Mouse (Mus musculus) midbrain, embryonic 11.5 days (tissue): ENCODE measurements around the gene S1pr4. TPM values are rescaled to one million over a fixed set of nuclear protein-coding genes. Genes with fewer than 3 reads are reported as not detected.
A peak's percentile ranks its signal among the peaks of the same experiment; 100 is the strongest.

Experiments used
- ATAC-seq: fragments of 200-750 bp; cut with Nextera tagmentation; 2 replicates; pipeline ENCODE4 v1.8.0; 2017; ENCODE audit warnings: moderate TSS enrichment, moderate library complexity; ENCODE audit not compliant: low FRiP score
- DNase-seq: peaks from one replicate; pipeline ENCODE4 v3.0.0; 2015; ENCODE audit warnings: low spot score; ENCODE audit errors: missing footprints
- H3K27ac ChIP-seq: fragments of 300-500 bp; sonication (generic); 2 replicates; pipeline ENCODE4 v1.5.1; 2014; ENCODE audit warnings: low read depth, low read length
- H3K27me3 ChIP-seq: fragments of 300-500 bp; sonication (generic); 2 replicates; pipeline ENCODE4 v1.6.1; 2014; ENCODE audit warnings: mild to moderate bottlenecking, low read length, moderate library complexity, mixed read lengths; ENCODE audit not compliant: control insufficient read depth, insufficient read depth
- H3K36me3 ChIP-seq: fragments of 300-500 bp; sonication (generic); 2 replicates; pipeline ENCODE4 v1.6.1; 2014; ENCODE audit warnings: mild to moderate bottlenecking, low read length, moderate library complexity, mixed read lengths; ENCODE audit not compliant: control insufficient read depth, insufficient read depth
- H3K4me1 ChIP-seq: fragments of 300-500 bp; sonication (generic); 2 replicates; pipeline ENCODE4 v1.6.1; 2014; ENCODE audit warnings: low read length; ENCODE audit not compliant: control insufficient read depth, insufficient read depth
- H3K4me2 ChIP-seq: fragments of 300-500 bp; sonication (generic); 2 replicates; pipeline ENCODE4 v1.6.1; 2014; ENCODE audit warnings: mild to moderate bottlenecking, moderate library complexity
- H3K4me3 ChIP-seq: fragments of 300-500 bp; sonication (generic); 2 replicates; pipeline ENCODE4 v1.5.1; 2014; ENCODE audit warnings: low read depth, low read length
- H3K9ac ChIP-seq: fragments of 300-500 bp; sonication (generic); 2 replicates; pipeline ENCODE4 v1.6.1; 2014; ENCODE audit warnings: low read length
- H3K9me3 ChIP-seq: fragments of 300-500 bp; sonication (generic); 2 replicates; pipeline ENCODE4 v1.6.1; 2016; ENCODE audit warnings: low read length; ENCODE audit not compliant: control insufficient read depth
- WGBS: fragments of 180-500 bp; shearing (Covaris S2); extraction: QIAGEN DNeasy Blood & Tissue Kit; methylation state at CpG from one replicate; pipeline ENCODE4 v1.1.7; 2014; 5-methylcytosine and 5-hydroxymethylcytosine counted together
- polyA plus RNA-seq: library from polyadenylated mRNA; unstranded; fragments of >200 nt; fragmentation: Nextera tagmentation; extraction: Ambion mirVana; gene quantifications from 2 replicates; pipeline ENCODE4 v1.2.1, GENCODE M21; 2014

Gene S1pr4
- 0.37 and 0.43 TPM in 2 replicates for polyA plus RNA-seq

- Histone ChIP-seq H3K9me3 (no peaks in the 10 kb centered on the region), H3K36me3 (no peaks in the 10 kb centered on the region), H3K27me3 (no peaks in the 10 kb centered on the region; the same call in 1 of the 2 replicates), H3K9ac (no peak within 1 kb of the TSS), H3K4me2 (no peak within 1 kb of the TSS), H3K4me3 (no peak within 1 kb of the TSS), H3K27ac (no peak within 1 kb of the TSS), H3K4me1 (peaks cover 6% of the 10 kb centered on the region)
- no peak for DNase-seq
- 89% methylated on average over 2 of the region's 3 CpGs for WGBS
- no peak for ATAC-seq
These were observed at the start of gene S1pr4 for GRCm38 (mm10) chr10:81500032-81500431. Gene S1pr4, minus strand, starts transcription at chr10:81500132.

- no peak overlapping the region for H3K9ac ChIP-seq
- H3K36me3 ChIP-seq = no peaks in the 10 kb centered on the region
- no peak overlapping the region for H3K4me2 ChIP-seq
- H3K27ac ChIP-seq = no peak overlapping the region
- H3K4me3 ChIP-seq = no peak overlapping the region
- DNase-seq (no peak), ATAC-seq (no peak)
- no peaks in the 10 kb centered on the region for H3K27me3 ChIP-seq
- H3K4me1 ChIP-seq = peaks cover 3% of the 10 kb centered on the region
- 79% methylated on average over 5 of the region's 5 CpGs for WGBS
- no peaks in the 10 kb centered on the region for H3K9me3 ChIP-seq
These were observed 49.0 kb upstream of the S1pr4 start for GRCm38 (mm10) chr10:81548944-81549343.

DNA sequence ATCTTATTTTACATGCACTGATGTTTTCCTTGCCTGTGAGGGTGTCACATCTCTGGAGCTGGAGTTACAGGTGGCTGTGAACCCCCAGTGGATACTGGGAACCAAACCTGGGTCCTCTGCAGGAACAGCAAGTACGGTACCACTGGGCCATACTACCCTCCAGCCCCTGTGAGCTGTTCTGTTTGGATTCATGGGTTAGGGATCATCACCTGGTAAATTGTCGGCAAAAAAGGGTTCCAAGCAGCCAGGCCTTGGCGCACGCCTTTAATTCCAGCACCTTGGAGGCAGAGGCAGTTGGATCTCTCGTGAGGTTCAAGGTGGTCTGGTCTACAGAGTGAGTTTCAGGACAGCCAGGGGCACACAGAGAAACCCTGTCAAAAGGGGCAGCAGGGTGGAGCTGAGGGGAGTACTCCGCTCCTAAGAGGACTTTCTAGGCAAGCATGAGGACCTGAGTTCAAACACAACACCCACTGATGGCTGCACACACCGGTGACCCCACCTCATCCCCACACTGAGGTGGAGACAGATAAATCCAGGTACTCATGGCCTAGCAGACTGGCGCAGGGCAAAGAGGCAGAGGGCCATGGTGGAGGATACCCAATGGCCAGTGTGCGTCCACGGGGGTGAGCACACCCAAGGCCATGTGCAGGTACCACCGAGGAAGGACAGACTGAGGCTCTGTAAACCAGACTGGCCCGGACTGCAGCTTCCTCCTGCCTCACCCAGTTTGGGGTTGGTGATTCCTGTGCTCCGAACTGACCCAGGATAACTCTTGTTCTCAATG, 47.0 kb upstream of the S1pr4 start:
- Histone ChIP-seq H3K4me1 (peaks cover 21% of the 10 kb centered on the region), H3K4me3 (no peak overlapping the region), H3K9me3 (no peaks in the 10 kb centered on the region), H3K36me3 (no peaks in the 10 kb centered on the region), H3K4me2 (no peak overlapping the region), H3K27me3 (no peaks in the 10 kb centered on the region), H3K9ac (no peak overlapping the region), H3K27ac (no peak overlapping the region)
- WGBS = 94% methylated on average over 13 of the region's 13 CpGs
- ATAC-seq (no peak), DNase-seq (no peak)

GRCm38 (mm10) chr10:81546332-81546731, 46.4 kb upstream of the S1pr4 start:
- Histone ChIP-seq H3K4me1 (peaks cover 23% of the 10 kb centered on the region), H3K27me3 (no peaks in the 10 kb centered on the region), H3K4me2 (no peak overlapping the region), H3K27ac (no peak overlapping the region), H3K36me3 (no peaks in the 10 kb centered on the region), H3K9ac (no peak overlapping the region), H3K9me3 (no peaks in the 10 kb centered on the region), H3K4me3 (no peak overlapping the region)
- 76% methylated on average over 5 of the region's 5 CpGs for WGBS
- DNase-seq (no peak), ATAC-seq (no peak)

GRCm38 (mm10) chr10:81545161-81545747, 45.3 kb upstream of the S1pr4 start, which contains the start of gene Gna11:
Gene Gna11, minus strand, starts transcription at chr10:81545190.
- H3K9ac ChIP-seq = peak within 1 kb of the TSS; percentile 86
- peak within 1 kb of the TSS; percentile 82 for H3K4me2 ChIP-seq
- WGBS = 2% methylated on average over 55 of the region's 59 CpGs
- no peaks in the 10 kb centered on the region for H3K27me3 ChIP-seq
- peaks cover 23% of the 10 kb centered on the region for H3K4me1 ChIP-seq
- DNase-seq = peak; percentile 100
- peak within 1 kb of the TSS; percentile 80 for H3K27ac ChIP-seq
- peak within 1 kb of the TSS; percentile 65 for H3K4me3 ChIP-seq
- no peaks in the 10 kb centered on the region for H3K9me3 ChIP-seq
- no peaks in the 10 kb centered on the region for H3K36me3 ChIP-seq
- peak; percentile 95 for ATAC-seq

DNA sequence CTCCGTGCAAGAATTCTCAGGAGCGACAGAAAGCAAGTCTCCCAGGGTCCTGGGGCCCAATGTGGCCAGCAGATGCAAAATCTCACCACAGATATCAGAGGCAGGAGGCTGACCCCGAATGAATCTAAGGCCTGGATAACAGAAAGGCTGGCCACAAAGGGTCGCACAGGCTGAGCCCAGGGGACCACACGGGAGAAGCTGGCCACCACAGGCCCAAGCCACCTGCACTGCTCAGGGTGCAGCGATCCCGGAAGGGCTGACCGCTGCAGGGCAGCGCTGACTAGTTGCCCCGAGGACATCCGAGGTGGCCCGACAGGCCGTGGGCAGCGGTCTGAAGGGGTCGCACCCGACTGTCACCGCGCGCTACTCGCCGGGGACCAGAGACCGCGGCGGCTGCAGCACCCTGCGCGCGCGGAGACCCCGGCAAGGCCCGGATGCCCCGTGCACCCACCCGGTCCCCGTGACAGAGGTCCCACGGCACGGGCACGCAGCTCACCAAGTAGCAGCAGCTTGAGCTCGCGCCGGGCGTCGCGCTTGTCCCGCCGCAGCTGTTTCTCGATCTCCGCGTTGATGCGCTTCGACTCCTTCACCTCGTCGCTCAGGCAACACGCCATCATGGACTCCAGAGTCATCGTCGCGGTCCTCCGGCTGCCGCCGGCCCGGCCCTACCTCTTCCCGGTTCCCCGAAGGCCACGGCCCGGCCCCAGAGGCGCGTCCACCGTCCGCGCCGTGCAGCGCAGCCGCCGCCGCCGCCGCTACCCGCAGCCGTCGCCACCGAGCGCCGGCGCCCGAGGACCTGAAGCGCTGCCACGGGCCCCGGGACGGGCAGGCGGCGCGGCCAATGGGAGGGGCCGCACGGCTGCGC, 44.6 kb upstream of the S1pr4 start:
- Histone ChIP-seq H3K4me2 (peak overlapping the region; percentile 82), H3K36me3 (no peaks in the 10 kb centered on the region), H3K9ac (peak overlapping the region; percentile 86), H3K27me3 (no peaks in the 10 kb centered on the region), H3K9me3 (no peaks in the 10 kb centered on the region), H3K4me3 (peak overlapping the region; percentile 65), H3K4me1 (peaks cover 23% of the 10 kb centered on the region), H3K27ac (peak overlapping the region; percentile 55; the same call in 1 of the 2 replicates)
- under 1% methylated on average over 91 of the region's 93 CpGs for WGBS
- ATAC-seq (peak; percentile 29), DNase-seq (peak; percentile 94)

DNA sequence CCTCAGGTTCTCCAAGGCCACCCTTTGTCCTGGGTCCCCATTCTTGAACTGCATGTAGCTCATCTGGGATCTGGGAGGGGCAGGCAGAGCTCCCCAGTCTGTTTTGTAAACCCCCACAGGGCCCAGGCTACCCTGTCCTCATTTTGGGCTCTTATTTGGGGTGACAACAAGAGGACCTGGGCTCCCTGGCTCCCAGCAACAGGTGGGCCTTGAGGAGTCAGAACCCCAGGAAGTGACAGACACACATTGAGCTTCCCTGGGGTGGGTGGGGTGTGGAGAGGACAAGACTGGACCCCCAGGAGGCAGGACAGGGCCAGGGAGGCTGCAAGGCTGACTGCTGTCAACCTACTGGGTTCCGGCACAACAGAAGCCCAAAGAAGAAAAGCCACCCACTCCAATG, 43.7 kb upstream of the S1pr4 start:
- Histone ChIP-seq H3K36me3 (no peaks in the 10 kb centered on the region), H3K27me3 (no peaks in the 10 kb centered on the region), H3K9ac (peak overlapping the region; percentile 86), H3K9me3 (no peaks in the 10 kb centered on the region), H3K27ac (no peak overlapping the region), H3K4me1 (peaks cover 23% of the 10 kb centered on the region), H3K4me2 (peak overlapping the region; percentile 82), H3K4me3 (peak overlapping the region; percentile 65)
- WGBS = 67% methylated on average over 1 of the region's 1 CpGs
- DNase-seq (no peak), ATAC-seq (no peak)

DNA sequence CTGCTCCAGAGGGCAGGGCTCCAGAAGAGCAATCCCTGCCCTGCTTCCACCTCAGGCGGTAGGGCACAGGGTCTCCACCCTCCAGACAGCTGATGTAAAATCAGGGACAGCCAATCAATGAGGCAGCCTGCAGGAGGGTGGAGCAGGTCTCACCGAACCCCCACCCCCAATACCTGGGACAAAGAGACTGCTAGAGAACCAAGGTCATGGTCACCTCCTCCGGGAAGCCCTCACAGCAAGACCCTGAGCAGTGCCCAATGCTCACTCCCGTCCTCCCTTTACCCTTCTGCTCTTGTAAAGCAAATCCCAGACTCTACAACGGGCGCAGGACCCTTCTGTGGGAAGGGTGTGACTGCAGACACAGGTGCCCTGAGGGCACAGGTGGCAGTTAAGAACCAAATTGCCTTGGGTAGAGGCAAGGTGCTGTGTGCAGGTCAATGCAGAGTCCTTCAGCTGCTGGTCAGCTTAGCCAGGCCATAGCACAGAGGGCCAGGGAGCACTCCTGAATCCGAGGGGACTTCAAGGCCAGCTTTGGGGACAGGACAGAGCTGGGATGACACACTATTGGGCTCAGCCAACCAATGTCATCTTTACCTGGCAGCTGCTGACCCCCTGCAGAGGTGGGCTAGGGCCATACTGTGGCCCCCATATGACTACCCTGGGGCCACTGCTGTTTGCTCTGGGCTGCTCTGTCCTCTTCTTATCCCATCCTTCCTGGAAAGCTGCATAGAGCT, 43.0 kb upstream of the S1pr4 start:
- Histone ChIP-seq H3K4me2 (peak overlapping the region; percentile 82), H3K27me3 (no peaks in the 10 kb centered on the region), H3K27ac (no peak overlapping the region), H3K9ac (peak overlapping the region; percentile 86), H3K9me3 (no peaks in the 10 kb centered on the region), H3K36me3 (no peaks in the 10 kb centered on the region), H3K4me3 (0 out of 2 replicates have a peak overlapping the region, but pooled peaks have one; percentile 2), H3K4me1 (peaks cover 23% of the 10 kb centered on the region)
- ATAC-seq (no peak), DNase-seq (no peak)
- WGBS = 78% methylated on average over 7 of the region's 7 CpGs
